Mouse (Mus musculus): Measurements from ENCODE around the gene Atp8a2. TPM values are rescaled to one million over a fixed set of nuclear protein-coding genes. Genes with fewer than 3 reads are reported as not detected.
A peak's percentile ranks its signal among the peaks of the same experiment; 100 is the strongest.
"Not testable (repeated sequence)": the region's sequence is repeated elsewhere in the genome, so short reads cannot be mapped to it uniquely, and the experiment has no call there.

The Atp8a2 gene
- total RNA-seq, 2 experiments from 2014 or later = 4.1 to 4.3 TPM

DNA sequence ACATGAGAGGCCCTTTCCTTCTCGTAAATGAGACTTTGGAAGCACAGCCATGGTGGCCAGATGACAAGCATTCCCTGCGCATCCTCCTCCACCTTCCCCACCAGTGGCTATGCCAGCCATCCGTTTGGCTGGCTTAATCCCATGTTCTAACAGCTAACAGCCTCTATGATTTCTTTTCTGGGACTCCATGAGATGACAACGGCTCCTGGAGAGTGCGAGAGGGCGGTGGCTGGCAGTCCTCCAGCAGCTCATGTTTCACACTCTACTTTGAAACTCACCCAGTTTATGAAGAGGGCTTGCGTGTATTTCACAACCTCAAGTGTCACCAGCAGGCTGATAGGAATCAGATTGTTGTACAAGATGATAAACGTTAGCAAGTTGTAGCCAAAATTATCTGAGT, 170.3 kb downstream of the Atp8a2 start:
- peak; percentile 71 for DNase-seq

DNA sequence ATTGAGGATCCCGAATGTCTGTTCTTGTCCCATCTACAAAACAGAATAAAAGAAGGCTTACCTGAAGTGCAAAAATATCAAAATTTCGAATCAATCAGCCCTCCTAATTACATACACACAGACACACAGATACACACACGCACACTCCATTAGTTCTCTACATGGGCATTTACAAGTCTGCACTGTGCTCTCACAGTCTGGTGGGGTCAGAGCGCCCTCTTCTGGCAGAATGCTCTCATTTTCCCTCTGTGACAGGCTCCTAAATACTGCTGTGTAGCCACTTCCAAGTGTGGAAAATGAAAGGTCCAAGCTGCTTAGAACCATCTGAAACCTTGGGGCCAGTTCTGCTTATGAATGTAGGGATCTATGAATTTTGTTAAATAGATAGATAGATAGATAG, 181.1 kb downstream of the Atp8a2 start:
- DNase-seq = peak; percentile 88

DNA sequence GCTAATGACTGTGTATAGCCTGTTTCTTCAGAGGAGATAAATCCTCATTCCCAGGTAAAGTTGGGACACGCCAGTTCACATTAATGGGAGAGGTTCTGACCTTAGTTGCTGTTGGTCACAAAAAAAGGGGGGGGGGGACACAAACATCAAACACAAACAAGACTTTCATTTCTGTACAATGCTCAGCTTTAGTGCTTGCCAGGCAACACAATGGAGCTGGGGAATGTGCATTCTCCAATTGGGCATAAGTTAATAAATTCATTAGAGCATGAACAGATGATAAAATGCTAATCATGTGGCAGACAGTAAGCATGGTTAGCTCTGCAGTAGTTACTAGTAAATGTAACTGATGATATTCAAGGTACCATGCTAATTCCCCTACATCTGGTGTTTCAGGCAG, 195.2 kb downstream of the Atp8a2 start:
- DNase-seq = no peak

GRCm38 (mm10) chr14:59988860-59989259, 208.1 kb downstream of the Atp8a2 start:
- peak; percentile 26 for DNase-seq

GRCm38 (mm10) chr14:59987975-59988374, 209.0 kb downstream of the Atp8a2 start:
- DNase-seq = no peak

GRCm38 (mm10) chr14:59978007-59978406, 219.0 kb downstream of the Atp8a2 start:
- DNase-seq = no peak

DNA sequence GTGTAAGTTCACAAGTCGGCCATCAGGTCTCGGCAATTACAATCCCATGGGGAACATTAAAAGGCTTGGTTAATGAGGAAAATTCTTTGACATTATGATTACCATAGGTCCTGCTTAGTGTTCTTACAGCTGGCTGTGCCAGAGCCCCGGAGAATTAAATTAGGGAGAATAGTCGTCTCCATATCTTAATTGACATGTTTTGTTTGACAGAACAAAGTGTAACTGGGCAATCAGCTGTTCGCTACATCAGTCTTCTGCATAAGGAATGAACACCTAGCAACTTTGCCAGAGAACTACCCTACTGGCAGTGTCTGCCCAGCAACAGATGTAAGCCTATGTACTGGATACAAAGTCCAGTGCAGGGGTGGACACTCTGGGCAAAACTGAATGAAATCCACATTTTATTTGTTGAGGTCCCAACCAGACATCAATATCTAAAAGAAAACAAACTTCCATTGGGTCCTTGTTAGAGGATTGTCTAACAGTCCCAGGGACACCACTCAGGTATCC, 225.7 kb downstream of the Atp8a2 start:
- no peak for DNase-seq

DNA sequence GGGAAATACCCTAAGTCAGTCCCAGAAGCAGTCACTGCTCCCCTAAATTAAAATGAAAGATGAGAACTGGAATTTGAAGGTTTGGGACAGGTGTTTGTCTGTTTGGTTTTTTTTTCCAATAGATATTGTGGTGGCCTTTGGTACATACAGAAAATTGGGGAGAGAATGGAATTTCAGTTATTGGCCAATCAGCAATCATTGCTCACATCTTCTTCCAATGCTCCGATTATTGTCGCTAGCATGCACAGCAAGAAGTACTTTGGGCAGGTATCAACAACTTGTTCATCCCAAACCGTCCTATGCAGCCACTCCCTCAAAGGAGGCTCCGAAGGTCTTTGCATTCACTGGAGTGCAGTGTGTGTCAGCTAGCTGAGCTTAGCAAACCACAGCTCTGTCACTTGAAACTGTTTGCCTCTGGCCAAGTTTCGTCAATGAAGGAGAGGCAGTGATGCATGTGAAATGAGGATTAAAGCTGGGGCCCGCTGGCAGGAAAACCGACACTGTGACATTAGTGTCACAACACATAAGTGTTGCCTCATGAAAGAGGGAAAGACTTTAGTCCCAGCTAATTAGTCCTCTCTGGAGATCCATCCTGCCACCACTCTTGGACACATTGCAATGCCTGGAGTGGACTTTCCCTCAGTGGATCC, 227.4 kb downstream of the Atp8a2 start:
- peak; percentile 10 for DNase-seq

GRCm38 (mm10) chr14:59967847-59968550, 229.0 kb downstream of the Atp8a2 start:
- no peak for DNase-seq

DNA sequence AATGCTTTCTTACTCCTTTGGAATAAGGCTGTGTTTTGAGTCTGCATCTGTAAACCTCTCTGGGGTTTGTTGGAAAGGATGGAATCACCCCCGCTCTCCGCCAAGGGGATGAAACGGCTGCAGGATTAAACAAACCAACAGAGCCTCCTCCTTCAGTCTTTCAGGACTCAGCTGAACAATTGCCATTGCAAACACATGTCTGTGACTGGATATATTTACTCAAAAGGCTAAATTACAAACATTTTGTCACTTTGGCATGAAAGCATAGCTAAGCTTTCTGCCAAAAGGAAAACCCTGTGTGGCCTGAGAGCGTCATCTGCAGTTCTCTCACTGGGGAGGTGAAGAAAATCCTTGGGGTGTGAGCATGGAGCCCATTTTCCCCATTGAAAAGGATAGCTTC, 230.0 kb downstream of the Atp8a2 start:
- DNase-seq = no peak

DNA sequence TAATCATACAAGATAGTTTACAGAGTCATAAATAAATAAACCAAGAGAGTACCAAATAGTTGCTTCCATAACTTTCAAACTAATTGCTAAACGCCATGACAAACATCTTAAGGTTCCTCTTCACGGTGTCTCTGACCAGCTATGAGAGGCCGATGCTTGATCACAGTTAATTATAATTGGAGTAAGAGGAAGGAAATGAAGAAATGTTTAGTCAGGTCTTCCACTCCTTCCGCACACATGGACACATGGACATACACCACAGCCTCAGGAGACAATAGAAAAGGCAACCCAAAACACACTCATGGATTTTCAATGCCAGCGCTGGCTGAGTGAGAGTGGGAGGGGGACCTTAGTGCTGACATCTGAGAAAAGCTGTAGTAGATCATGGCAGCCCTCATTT, 232.4 kb downstream of the Atp8a2 start:
- DNase-seq = no peak

GRCm38 (mm10) chr14:59960961-59961360, 236.0 kb downstream of the Atp8a2 start:
- no peak for DNase-seq

- DNase-seq = no peak
Measured at GRCm38 (mm10) chr14:59960214-59960890, 236.6 kb downstream of the Atp8a2 start.

GRCm38 (mm10) chr14:59959723-59960122, 237.3 kb downstream of the Atp8a2 start:
- no peak for DNase-seq

DNA sequence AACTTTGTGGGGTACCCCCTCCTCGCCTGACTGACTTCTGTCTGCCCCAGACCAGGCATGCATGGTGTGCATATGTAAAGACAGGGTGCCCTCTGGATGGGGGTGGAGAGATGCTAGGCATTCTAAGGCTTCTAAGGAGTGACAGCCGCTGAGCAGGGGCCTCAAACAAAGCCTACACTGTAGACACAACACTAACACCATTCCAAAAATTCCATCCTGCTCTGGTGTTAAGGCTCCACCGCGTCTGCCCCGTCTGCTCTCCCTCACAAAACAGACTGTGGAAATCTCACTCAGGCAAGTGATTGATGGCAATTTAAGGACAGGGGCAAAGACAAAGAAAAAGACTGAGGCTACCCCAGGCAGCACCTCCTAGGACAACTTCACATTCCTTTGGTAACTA, 247.0 kb downstream of the Atp8a2 start:
- DNase-seq = no peak

DNA sequence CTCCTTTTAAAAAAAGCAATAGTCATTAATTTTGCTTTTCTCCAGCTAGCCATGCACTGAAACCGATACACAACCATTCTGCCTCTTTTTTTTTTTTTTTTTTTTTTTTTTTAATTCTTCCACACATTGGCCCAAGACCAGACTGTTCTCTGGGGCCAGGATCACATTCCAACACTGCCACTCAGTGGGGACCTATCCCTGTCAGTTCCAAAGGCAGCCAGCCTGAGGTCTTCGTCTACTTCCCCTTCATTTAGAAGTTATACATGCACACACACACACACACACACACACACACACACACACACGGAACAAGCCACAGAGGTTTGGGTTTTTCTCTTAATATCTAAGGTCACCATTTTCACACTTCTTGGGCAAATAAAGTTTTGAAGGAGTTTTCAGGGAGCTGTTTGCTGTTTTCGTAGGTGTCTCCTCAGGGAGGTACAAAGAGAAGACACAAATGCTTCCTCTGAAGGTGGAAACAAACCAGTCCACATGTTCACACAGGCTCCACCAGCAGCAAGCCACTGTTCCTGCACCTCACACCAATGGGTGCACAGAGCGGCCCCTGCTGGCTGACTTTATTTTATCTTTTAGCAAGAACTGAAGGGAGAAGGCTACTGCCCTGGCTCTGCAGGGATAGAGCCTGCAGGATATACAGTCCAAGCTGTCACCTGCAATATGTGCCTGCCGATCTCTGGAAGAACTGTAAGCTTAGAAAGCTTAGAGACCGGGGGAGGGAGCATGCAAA, 253.9 kb downstream of the Atp8a2 start:
- peak; percentile 92 for DNase-seq

DNA sequence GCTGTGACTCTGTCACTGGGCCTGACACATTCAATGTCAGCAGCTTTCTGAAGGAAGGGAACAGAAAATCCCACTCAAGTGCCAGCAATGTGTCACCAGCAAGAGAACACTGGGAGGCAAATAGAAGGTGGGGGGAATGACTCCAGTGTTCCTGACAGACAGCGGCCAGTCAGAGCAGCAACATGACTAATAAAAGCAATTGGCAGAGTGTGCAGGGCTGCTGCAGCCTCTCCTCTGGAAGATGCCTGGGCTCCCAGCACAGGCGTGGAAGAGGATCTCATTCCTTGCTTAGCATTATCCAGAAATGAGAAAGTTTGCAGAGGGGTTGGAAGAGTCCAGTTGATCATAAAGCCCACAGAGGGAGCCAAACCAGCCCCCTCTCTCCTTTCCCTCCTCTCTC, 254.8 kb downstream of the Atp8a2 start:
- DNase-seq = no peak

DNA sequence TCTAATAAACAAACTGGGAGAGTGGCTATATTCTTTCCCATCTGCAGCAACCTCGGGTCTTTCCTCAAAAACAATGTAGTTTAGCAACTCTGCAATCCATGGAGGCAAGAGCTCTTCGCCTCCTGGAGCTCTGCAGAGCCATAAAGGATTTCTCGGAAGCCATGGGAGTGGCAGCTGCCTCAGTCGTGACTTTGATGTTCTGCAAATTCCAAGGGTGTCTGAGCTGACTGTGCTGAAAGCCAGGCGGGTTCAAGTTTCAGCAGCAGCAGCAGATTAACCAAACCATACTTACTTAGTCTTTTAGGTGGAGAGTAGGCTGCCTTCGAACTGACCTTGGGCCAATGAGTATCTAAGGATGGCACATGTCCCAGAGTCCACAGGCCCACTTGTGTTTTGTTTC, 264.6 kb downstream of the Atp8a2 start:
- DNase-seq = no peak

- no peak for DNase-seq
Measured at GRCm38 (mm10) chr14:59931412-59932058, 265.4 kb downstream of the Atp8a2 start.

GRCm38 (mm10) chr14:59929190-59929589, 267.8 kb downstream of the Atp8a2 start:
- not testable (repeated sequence) for DNase-seq

- DNase-seq = no peak
Measured at GRCm38 (mm10) chr14:59928781-59929180, 268.2 kb downstream of the Atp8a2 start.

DNA sequence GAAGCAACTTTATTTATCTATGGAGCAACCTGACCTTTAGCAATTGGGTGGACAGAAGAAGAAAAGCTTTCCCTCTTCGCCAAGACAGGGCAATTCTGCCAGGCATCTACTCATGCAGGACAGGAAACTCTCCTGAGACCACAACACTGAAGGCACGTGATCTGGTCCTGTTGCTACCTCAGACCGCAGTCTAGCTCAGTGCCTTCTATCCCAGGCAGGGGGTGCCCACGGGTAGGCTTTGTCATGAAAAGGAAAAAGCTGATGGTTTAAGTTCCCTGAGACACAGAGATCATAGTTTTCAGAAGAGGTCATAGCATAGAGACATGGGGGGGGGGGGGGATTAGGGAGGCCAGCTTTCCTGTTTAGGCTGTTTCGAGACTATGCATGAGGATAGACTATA, 269.2 kb downstream of the Atp8a2 start:
- DNase-seq = no peak
